Mouse (Mus musculus): ENCODE data around the gene Spaca3. TPM values are rescaled to one million over a fixed set of nuclear protein-coding genes. Genes with fewer than 3 reads are reported as not detected.

Gene Spaca3
- polyA plus RNA-seq, 1 experiment from 2014 or later, result not detected

GRCm38 (mm10) chr11:80900555-80900954, 42.4 kb downstream of the Spaca3 start:
- no peak for DNase-seq
- H3K9me3 ChIP-seq (ENCODE audit: control insufficient read depth, low read length), result no peaks in the 10 kb centered on the region
- H3K4me1 ChIP-seq (ENCODE audit: control insufficient read depth, insufficient read depth, low read length), result no peaks in the 10 kb centered on the region
- no peak overlapping the region for H3K9ac ChIP-seq (replicated peaks; ENCODE audit: low read length)
- no peak overlapping the region for H3K4me2 ChIP-seq (ENCODE audit: low read length)
- H3K4me3 ChIP-seq (replicated peaks; ENCODE audit: low read depth, low read length), result no peak overlapping the region
- no peak overlapping the region for H3K27ac ChIP-seq (replicated peaks; ENCODE audit: low read depth, low read length)
- no peak for ATAC-seq (ENCODE audit: low FRiP score, low TSS enrichment)
- no peaks in the 10 kb centered on the region for H3K27me3 ChIP-seq (ENCODE audit: control insufficient read depth, insufficient read depth, low read length)
- WGBS, result 95% methylated on average over 4 of the region's 4 CpGs
- no peaks in the 10 kb centered on the region for H3K36me3 ChIP-seq (ENCODE audit: control insufficient read depth, insufficient read depth, low read length)

GRCm38 (mm10) chr11:80902664-80903063, 44.5 kb downstream of the Spaca3 start:
- 71% methylated on average over 7 of the region's 7 CpGs for WGBS
- no peak overlapping the region for H3K4me2 ChIP-seq (ENCODE audit: low read length)
- H3K9ac ChIP-seq (replicated peaks; ENCODE audit: low read length), result no peak overlapping the region
- ATAC-seq (ENCODE audit: low FRiP score, low TSS enrichment), result no peak
- no peaks in the 10 kb centered on the region for H3K9me3 ChIP-seq (ENCODE audit: control insufficient read depth, low read length)
- H3K4me3 ChIP-seq (replicated peaks; ENCODE audit: low read depth, low read length), result no peak overlapping the region
- no peaks in the 10 kb centered on the region for H3K27me3 ChIP-seq (ENCODE audit: control insufficient read depth, insufficient read depth, low read length)
- H3K36me3 ChIP-seq (ENCODE audit: control insufficient read depth, insufficient read depth, low read length), result no peaks in the 10 kb centered on the region
- DNase-seq, result no peak
- no peaks in the 10 kb centered on the region for H3K4me1 ChIP-seq (ENCODE audit: control insufficient read depth, insufficient read depth, low read length)
- no peak overlapping the region for H3K27ac ChIP-seq (replicated peaks; ENCODE audit: low read depth, low read length)

GRCm38 (mm10) chr11:80903426-80903825, 45.3 kb downstream of the Spaca3 start:
- no peak for DNase-seq
- WGBS, result 87% methylated on average over 10 of the region's 10 CpGs
- no peaks in the 10 kb centered on the region for H3K27me3 ChIP-seq (ENCODE audit: control insufficient read depth, insufficient read depth, low read length)

GRCm38 (mm10) chr11:80904559-80904958, 46.4 kb downstream of the Spaca3 start:
- DNase-seq, result no peak
- H3K4me1 ChIP-seq (ENCODE audit: control insufficient read depth, insufficient read depth, low read length), result no peaks in the 10 kb centered on the region
- no peak overlapping the region for H3K9ac ChIP-seq (replicated peaks; ENCODE audit: low read length)
- no peaks in the 10 kb centered on the region for H3K36me3 ChIP-seq (ENCODE audit: control insufficient read depth, insufficient read depth, low read length)
- no peak overlapping the region for H3K4me3 ChIP-seq (replicated peaks; ENCODE audit: low read depth, low read length)
- no peak overlapping the region for H3K4me2 ChIP-seq (ENCODE audit: low read length)
- no peak for ATAC-seq (ENCODE audit: low FRiP score, low TSS enrichment)
- 66% methylated on average over 2 of the region's 2 CpGs for WGBS
- H3K27me3 ChIP-seq (ENCODE audit: control insufficient read depth, insufficient read depth, low read length), result no peaks in the 10 kb centered on the region
- H3K27ac ChIP-seq (replicated peaks; ENCODE audit: low read depth, low read length), result no peak overlapping the region
- no peaks in the 10 kb centered on the region for H3K9me3 ChIP-seq (ENCODE audit: control insufficient read depth, low read length)

More at GRCm38 (mm10) chr11:80903426-80903825, 45.3 kb downstream of the Spaca3 start:
- no peak overlapping the region for H3K9ac ChIP-seq (replicated peaks; ENCODE audit: low read length)
- H3K9me3 ChIP-seq (ENCODE audit: control insufficient read depth, low read length), result no peaks in the 10 kb centered on the region
- ATAC-seq (ENCODE audit: low FRiP score, low TSS enrichment), result no peak
- no peaks in the 10 kb centered on the region for H3K4me1 ChIP-seq (ENCODE audit: control insufficient read depth, insufficient read depth, low read length)
- no peak overlapping the region for H3K27ac ChIP-seq (replicated peaks; ENCODE audit: low read depth, low read length)
- no peak overlapping the region for H3K4me2 ChIP-seq (ENCODE audit: low read length)
- no peak overlapping the region for H3K4me3 ChIP-seq (replicated peaks; ENCODE audit: low read depth, low read length)
- H3K36me3 ChIP-seq (ENCODE audit: control insufficient read depth, insufficient read depth, low read length), result no peaks in the 10 kb centered on the region

- ATAC-seq (ENCODE audit: low FRiP score, low TSS enrichment) (no peak), DNase-seq (peak; percentile 86)
- no peak overlapping the region for H3K4me3 ChIP-seq (replicated peaks; ENCODE audit: low read depth, low read length)
- no peaks in the 10 kb centered on the region for H3K27me3 ChIP-seq (ENCODE audit: control insufficient read depth, insufficient read depth, low read length)
- no peak overlapping the region for H3K9ac ChIP-seq (replicated peaks; ENCODE audit: low read length)
- H3K9me3 ChIP-seq (ENCODE audit: control insufficient read depth, low read length), result no peaks in the 10 kb centered on the region
- no peaks in the 10 kb centered on the region for H3K4me1 ChIP-seq (ENCODE audit: control insufficient read depth, insufficient read depth, low read length)
- no peak overlapping the region for H3K4me2 ChIP-seq (ENCODE audit: low read length)
- no peak overlapping the region for H3K27ac ChIP-seq (replicated peaks; ENCODE audit: low read depth, low read length)
- no peaks in the 10 kb centered on the region for H3K36me3 ChIP-seq (ENCODE audit: control insufficient read depth, insufficient read depth, low read length)
- 41% methylated on average over 4 of the region's 4 CpGs for WGBS
Measured at GRCm38 (mm10) chr11:80906456-80906855, 48.3 kb downstream of the Spaca3 start.

- H3K4me1 ChIP-seq (ENCODE audit: control insufficient read depth, insufficient read depth, low read length), result no peaks in the 10 kb centered on the region
- WGBS, result 90% methylated on average over 6 of the region's 6 CpGs
Measured at GRCm38 (mm10) chr11:80907820-80908219, 49.7 kb downstream of the Spaca3 start.

GRCm38 (mm10) chr11:80912721-80913120, 54.6 kb downstream of the Spaca3 start:
- no peaks in the 10 kb centered on the region for H3K4me1 ChIP-seq (ENCODE audit: control insufficient read depth, insufficient read depth, low read length)
- no peak overlapping the region for H3K4me3 ChIP-seq (replicated peaks; ENCODE audit: low read depth, low read length)
- H3K9me3 ChIP-seq (ENCODE audit: control insufficient read depth, low read length), result no peaks in the 10 kb centered on the region; the same call in 1 of the 2 replicates
- no peak overlapping the region for H3K27ac ChIP-seq (replicated peaks; ENCODE audit: low read depth, low read length)
- H3K36me3 ChIP-seq (ENCODE audit: control insufficient read depth, insufficient read depth, low read length), result no peaks in the 10 kb centered on the region
- no peaks in the 10 kb centered on the region for H3K27me3 ChIP-seq (ENCODE audit: control insufficient read depth, insufficient read depth, low read length)
- ATAC-seq (ENCODE audit: low FRiP score, low TSS enrichment) (no peak), DNase-seq (no peak)
- no peak overlapping the region for H3K4me2 ChIP-seq (ENCODE audit: low read length)
- WGBS, result 88% methylated on average over 5 of the region's 5 CpGs
- H3K9ac ChIP-seq (replicated peaks; ENCODE audit: low read length), result no peak overlapping the region

More at GRCm38 (mm10) chr11:80907820-80908219, 49.7 kb downstream of the Spaca3 start:
- no peak for DNase-seq
- no peak overlapping the region for H3K4me2 ChIP-seq (ENCODE audit: low read length)
- no peak overlapping the region for H3K9ac ChIP-seq (replicated peaks; ENCODE audit: low read length)
- no peaks in the 10 kb centered on the region for H3K9me3 ChIP-seq (ENCODE audit: control insufficient read depth, low read length)
- no peaks in the 10 kb centered on the region for H3K27me3 ChIP-seq (ENCODE audit: control insufficient read depth, insufficient read depth, low read length)
- no peak for ATAC-seq (ENCODE audit: low FRiP score, low TSS enrichment)
- no peak overlapping the region for H3K4me3 ChIP-seq (replicated peaks; ENCODE audit: low read depth, low read length)
- no peaks in the 10 kb centered on the region for H3K36me3 ChIP-seq (ENCODE audit: control insufficient read depth, insufficient read depth, low read length)
- no peak overlapping the region for H3K27ac ChIP-seq (replicated peaks; ENCODE audit: low read depth, low read length)

GRCm38 (mm10) chr11:80913408-80914024, 55.4 kb downstream of the Spaca3 start:
- H3K27me3 ChIP-seq (ENCODE audit: control insufficient read depth, insufficient read depth, low read length), result no peaks in the 10 kb centered on the region
- no peak for ATAC-seq (ENCODE audit: low FRiP score, low TSS enrichment)
- H3K9me3 ChIP-seq (ENCODE audit: control insufficient read depth, low read length), result no peaks in the 10 kb centered on the region; the same call in 1 of the 2 replicates
- H3K4me1 ChIP-seq (ENCODE audit: control insufficient read depth, insufficient read depth, low read length), result no peaks in the 10 kb centered on the region
- no peak overlapping the region for H3K9ac ChIP-seq (replicated peaks; ENCODE audit: low read length)
- DNase-seq, result no peak
- WGBS, result 42% methylated on average over 4 of the region's 4 CpGs
- H3K36me3 ChIP-seq (ENCODE audit: control insufficient read depth, insufficient read depth, low read length), result no peaks in the 10 kb centered on the region
- H3K4me2 ChIP-seq (ENCODE audit: low read length), result no peak overlapping the region
- no peak overlapping the region for H3K4me3 ChIP-seq (replicated peaks; ENCODE audit: low read depth, low read length)
- H3K27ac ChIP-seq (replicated peaks; ENCODE audit: low read depth, low read length), result no peak overlapping the region
